In genomic region chr14:28004023-28004422, GRCm38 (mm10) we compare ENCODE assay signal across 10 mouse cellular contexts.
DNase-seq lines count a peak whose midpoint lies in the region; ATAC-seq and TF ChIP-seq lines count a peak whose summit lies in the region.
"Had no signal": no experiment of that assay in that cellular context is flagged by ENCODE, and none has a peak within 500 bp of the region (broad histone marks: within the 10 kb centered on the region; RNA-seq: fewer than 3 reads in every experiment).

No protein-coding gene starts in this region.

- intact Hi-C loops in left cerebral cortex, postnatal 10 days (cut with DNase I) = loop anchor here (10.0 kb wide), 1 partner anchor 501 kb away; the partner anchor contains the start of gene Wnt5a

- H3K27ac ChIP-seq in hindbrain, postnatal 0 days = no peak overlapping the region
- H3K27ac ChIP-seq: midbrain, embryonic 13.5 days had no signal

- TF ChIP-seq CTCF in hindbrain, postnatal 0 days (IDR thresholded peaks at IDR 0.05; ENCODE audit: low read depth) = peak; percentile 75

- H3K9ac ChIP-seq in hindbrain, postnatal 0 days (replicated peaks; ENCODE audit: low read length) = no peak overlapping the region
- H3K9ac ChIP-seq: midbrain, embryonic 13.5 days had no signal

- ATAC-seq in hindbrain, postnatal 0 days = no peak
- ATAC-seq: midbrain, embryonic 13.5 days had no signal

- H3K4me3 ChIP-seq in hindbrain, postnatal 0 days (ENCODE audit: low read length) = no peak overlapping the region
- H3K4me3 ChIP-seq: midbrain, embryonic 13.5 days had no signal

- 48% methylated on average over 4 of the region's 4 CpGs for WGBS in hindbrain, postnatal 0 days

- H3K27me3 ChIP-seq in hindbrain, postnatal 0 days (ENCODE audit: insufficient read depth, low read length) = no peaks in the 10 kb centered on the region
- H3K27me3 ChIP-seq: midbrain, embryonic 13.5 days had no signal

- no peaks in the 10 kb centered on the region for H3K36me3 ChIP-seq in hindbrain, postnatal 0 days (ENCODE audit: insufficient read depth, low read length)
- H3K36me3 ChIP-seq: midbrain, embryonic 13.5 days had no signal

- no peak overlapping the region for H3K4me2 ChIP-seq in hindbrain, postnatal 0 days (ENCODE audit: low read depth, low read length)
- H3K4me2 ChIP-seq: midbrain, embryonic 13.5 days had no signal

- no peaks in the 10 kb centered on the region for H3K4me1 ChIP-seq in hindbrain, postnatal 0 days (ENCODE audit: insufficient read depth, low read length)

- peak; percentile 55 for DNase-seq in embryo, embryonic 10 days (ENCODE audit: low spot score)
- no peak for DNase-seq in embryo, embryonic 9.5 days (ENCODE audit: extremely low spot score)
- DNase-seq in left cerebral cortex, postnatal 10 days (ENCODE audit: extremely low spot score in 1 of 2, low spot score in 2 of 2) = peak; percentile 8 to 27
- no peak for DNase-seq in left cerebral cortex, adult 11 months (ENCODE audit: low spot score)
- peak; percentile 22 for DNase-seq in ES-CJ7 (ENCODE audit: low read depth, low spot score)
- peak; percentile 72 for DNase-seq in hindbrain, postnatal 0 days (ENCODE audit: low spot score)
- DNase-seq in spleen, postnatal 14 days (ENCODE audit: low spot score in 2 of 2) = no peak
- DNase-seq in gastrocnemius, postnatal 25 days = no peak
- DNase-seq: spleen, adult 18-20 months had no signal

- no peaks in the 10 kb centered on the region for H3K9me3 ChIP-seq in hindbrain, postnatal 0 days (ENCODE audit: low read length)
- H3K9me3 ChIP-seq: midbrain, embryonic 13.5 days had no signal

Comparison
In these comparisons a context has a peak if more than half of its experiments do, and no peak if none do; other contexts are left out.
1. DNase-seq: peak in embryo, embryonic 10 days (single experiment), left cerebral cortex, postnatal 10 days (2 of 2), ES-CJ7 (single experiment) and hindbrain, postnatal 0 days (single experiment); none in embryo, embryonic 9.5 days (single experiment), left cerebral cortex, adult 11 months (single experiment), spleen, postnatal 14 days (0 of 2) and gastrocnemius, postnatal 25 days (single experiment).